Mouse (Mus musculus): ENCODE measurements around the gene Dpp6. TPM values are rescaled to one million over a fixed set of nuclear protein-coding genes. Genes with fewer than 3 reads are reported as not detected.

Gene Dpp6
- polyA plus RNA-seq, 1 experiment from 2014 or later = 0.06 TPM

GRCm38 (mm10) chr5:27261746-27262727 is 445.0 kb downstream of the Dpp6 start:
- ATAC-seq (no peak), DNase-seq (no peak)
- 15% methylated on average over 27 of the region's 27 CpGs for WGBS (ENCODE audit: insufficient replicate concordance)
- Histone ChIP-seq H3K4me3 (ENCODE audit: low read depth, low read length) (no peak overlapping the region), H3K36me3 (replicated peaks; ENCODE audit: insufficient read depth, low read length) (no peaks in the 10 kb centered on the region), H3K27me3 (ENCODE audit: insufficient read depth, low read length) (no peaks in the 10 kb centered on the region), H3K4me2 (ENCODE audit: low read depth, low read length) (no peak overlapping the region), H3K27ac (ENCODE audit: low read depth) (no peak overlapping the region), H3K9ac (replicated peaks) (no peak overlapping the region), H3K4me1 (ENCODE audit: insufficient read depth) (no peaks in the 10 kb centered on the region), H3K9me3 (ENCODE audit: low read length) (no peaks in the 10 kb centered on the region)
- TF ChIP-seq EP300 (IDR thresholded peaks at IDR 0.05; ENCODE audit: low read depth) = no peak
- no peak for TF ChIP-seq CTCF (IDR thresholded peaks at IDR 0.05; ENCODE audit: low read depth)

- Histone ChIP-seq H3K27ac (ENCODE audit: low read depth) (no peak overlapping the region), H3K4me3 (ENCODE audit: low read depth, low read length) (no peak overlapping the region), H3K4me1 (ENCODE audit: insufficient read depth) (no peaks in the 10 kb centered on the region), H3K36me3 (replicated peaks; ENCODE audit: insufficient read depth, low read length) (no peaks in the 10 kb centered on the region), H3K4me2 (ENCODE audit: low read depth, low read length) (no peak overlapping the region), H3K9ac (replicated peaks) (no peak overlapping the region), H3K9me3 (ENCODE audit: low read length) (no peaks in the 10 kb centered on the region), H3K27me3 (ENCODE audit: insufficient read depth, low read length) (no peaks in the 10 kb centered on the region)
- DNase-seq (no peak), ATAC-seq (no peak)
- no peak for TF ChIP-seq EP300 (IDR thresholded peaks at IDR 0.05; ENCODE audit: low read depth)
- no peak for TF ChIP-seq CTCF (IDR thresholded peaks at IDR 0.05; ENCODE audit: low read depth)
- WGBS (ENCODE audit: insufficient replicate concordance) = 59% methylated on average over 1 of the region's 1 CpGs
These were observed 445.7 kb downstream of the Dpp6 start for GRCm38 (mm10) chr5:27262751-27263150.

- Histone ChIP-seq H3K27me3 (ENCODE audit: insufficient read depth, low read length) (no peaks in the 10 kb centered on the region), H3K9ac (replicated peaks) (no peak overlapping the region), H3K9me3 (ENCODE audit: low read length) (no peaks in the 10 kb centered on the region), H3K4me1 (ENCODE audit: insufficient read depth) (no peaks in the 10 kb centered on the region), H3K27ac (ENCODE audit: low read depth) (no peak overlapping the region), H3K4me2 (ENCODE audit: low read depth, low read length) (no peak overlapping the region), H3K36me3 (replicated peaks; ENCODE audit: insufficient read depth, low read length) (no peaks in the 10 kb centered on the region), H3K4me3 (ENCODE audit: low read depth, low read length) (no peak overlapping the region)
- TF ChIP-seq EP300 (IDR thresholded peaks at IDR 0.05; ENCODE audit: low read depth) (no peak), CTCF (IDR thresholded peaks at IDR 0.05; ENCODE audit: low read depth) (no peak)
- no peak for DNase-seq
- WGBS (ENCODE audit: insufficient replicate concordance) = 66% methylated on average over 3 of the region's 3 CpGs
- no peak for ATAC-seq
These were observed 448.3 kb downstream of the Dpp6 start for GRCm38 (mm10) chr5:27265281-27265680.

- no peak for DNase-seq
- Histone ChIP-seq H3K4me1 (ENCODE audit: insufficient read depth) (no peaks in the 10 kb centered on the region), H3K36me3 (replicated peaks; ENCODE audit: insufficient read depth, low read length) (no peaks in the 10 kb centered on the region), H3K27me3 (ENCODE audit: insufficient read depth, low read length) (no peaks in the 10 kb centered on the region), H3K9ac (replicated peaks) (no peak overlapping the region), H3K9me3 (ENCODE audit: low read length) (no peaks in the 10 kb centered on the region), H3K4me3 (ENCODE audit: low read depth, low read length) (no peak overlapping the region), H3K4me2 (ENCODE audit: low read depth, low read length) (no peak overlapping the region), H3K27ac (ENCODE audit: low read depth) (no peak overlapping the region)
- TF ChIP-seq CTCF (IDR thresholded peaks at IDR 0.05; ENCODE audit: low read depth) = no peak
- TF ChIP-seq EP300 (IDR thresholded peaks at IDR 0.05; ENCODE audit: low read depth) = no peak
- WGBS (ENCODE audit: insufficient replicate concordance) = 65% methylated on average over 4 of the region's 4 CpGs
- no peak for ATAC-seq
These were observed 454.3 kb downstream of the Dpp6 start for GRCm38 (mm10) chr5:27271336-27271735.

DNA sequence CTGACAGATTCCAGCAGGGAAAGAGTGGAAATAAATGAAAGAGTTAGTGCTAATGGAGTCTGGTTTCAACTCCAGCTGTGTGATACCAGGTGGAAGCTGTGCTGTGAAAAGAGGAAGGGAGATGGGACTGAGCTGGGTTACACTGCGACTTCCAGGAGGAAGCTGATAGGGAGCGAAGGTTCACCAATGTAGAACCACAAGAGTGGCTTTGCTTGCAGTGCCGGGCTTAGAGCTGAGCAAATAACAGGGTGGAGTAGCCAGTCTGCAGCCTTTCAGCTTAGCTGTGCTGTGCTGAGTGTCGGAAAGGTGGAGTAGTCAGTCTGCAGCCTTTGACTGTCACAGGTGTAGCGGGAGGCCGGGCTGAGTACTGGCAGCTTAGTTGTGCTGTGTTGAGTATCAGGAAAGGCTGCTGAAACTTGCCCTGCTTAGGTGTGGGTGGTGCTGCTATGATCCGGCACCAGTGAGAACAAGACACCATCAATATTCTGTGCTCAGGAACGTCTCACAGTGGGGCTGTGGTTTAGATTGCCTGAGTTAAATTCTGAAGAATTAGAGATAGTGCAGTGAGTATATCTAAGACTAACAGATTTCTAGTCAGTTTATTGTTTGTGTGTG is 457.9 kb downstream of the Dpp6 start:
- Histone ChIP-seq H3K36me3 (replicated peaks; ENCODE audit: insufficient read depth, low read length) (no peaks in the 10 kb centered on the region), H3K4me2 (ENCODE audit: low read depth, low read length) (no peak overlapping the region), H3K27me3 (ENCODE audit: insufficient read depth, low read length) (no peaks in the 10 kb centered on the region), H3K27ac (ENCODE audit: low read depth) (no peak overlapping the region), H3K4me3 (ENCODE audit: low read depth, low read length) (no peak overlapping the region), H3K9ac (replicated peaks) (no peak overlapping the region), H3K4me1 (ENCODE audit: insufficient read depth) (no peaks in the 10 kb centered on the region), H3K9me3 (ENCODE audit: low read length) (no peaks in the 10 kb centered on the region)
- TF ChIP-seq EP300 (IDR thresholded peaks at IDR 0.05; ENCODE audit: low read depth) (no peak), CTCF (IDR thresholded peaks at IDR 0.05; ENCODE audit: low read depth) (no peak)
- WGBS (ENCODE audit: insufficient replicate concordance) = 28% methylated on average over 8 of the region's 8 CpGs
- ATAC-seq (no peak), DNase-seq (no peak)

- no peaks in the 10 kb centered on the region for H3K4me1 ChIP-seq (ENCODE audit: insufficient read depth)
- WGBS (ENCODE audit: insufficient replicate concordance) = 74% methylated on average over 1 of the region's 1 CpGs
- no peaks in the 10 kb centered on the region for H3K36me3 ChIP-seq (replicated peaks; ENCODE audit: insufficient read depth, low read length)
- no peak overlapping the region for H3K4me2 ChIP-seq (ENCODE audit: low read depth, low read length)
- H3K9ac ChIP-seq (replicated peaks) = no peak overlapping the region
- ATAC-seq (no peak), DNase-seq (no peak)
- no peaks in the 10 kb centered on the region for H3K9me3 ChIP-seq (ENCODE audit: low read length)
- no peaks in the 10 kb centered on the region for H3K27me3 ChIP-seq (ENCODE audit: insufficient read depth, low read length)
- TF ChIP-seq CTCF (IDR thresholded peaks at IDR 0.05; ENCODE audit: low read depth) (no peak), EP300 (IDR thresholded peaks at IDR 0.05; ENCODE audit: low read depth) (no peak)
- H3K27ac ChIP-seq (ENCODE audit: low read depth) = no peak overlapping the region
- no peak overlapping the region for H3K4me3 ChIP-seq (ENCODE audit: low read depth, low read length)
These were observed 458.9 kb downstream of the Dpp6 start for GRCm38 (mm10) chr5:27275871-27276270.

All from liver, postnatal 0 days (tissue).